Mouse (Mus musculus): ENCODE data around the gene Tubd1. TPM values are rescaled to one million over a fixed set of nuclear protein-coding genes. Genes with fewer than 3 reads are reported as not detected.
A peak's percentile ranks its signal among the peaks of the same experiment; 100 is the strongest.

Tubd1 gene
- total RNA-seq, 2 experiments from 2014 or later = 20.1 to 31.6 TPM

DNA sequence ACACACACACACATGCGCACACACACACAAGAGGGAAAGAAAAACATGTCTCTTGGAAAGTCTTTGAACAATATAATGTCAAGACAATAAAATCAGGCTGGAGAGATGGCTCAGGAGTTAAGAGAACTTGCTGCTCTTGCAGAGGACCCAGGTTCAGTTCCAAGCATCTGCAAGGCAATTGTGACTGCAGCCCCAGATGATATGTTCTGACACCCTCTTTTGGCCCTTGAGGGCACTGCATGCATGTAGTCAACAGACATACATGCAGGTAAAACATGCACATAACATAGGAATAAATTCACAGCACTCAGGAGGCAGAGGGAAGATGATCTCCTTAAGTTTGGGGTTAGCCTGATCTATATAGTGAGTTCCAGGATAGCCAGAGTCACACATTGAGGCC, 2.6 kb downstream of the Tubd1 start:
- no peak for ATAC-seq (replicated peaks; ENCODE audit: low FRiP score, poor library complexity, severe bottlenecking)

- no peak for ATAC-seq (replicated peaks; ENCODE audit: low FRiP score, poor library complexity, severe bottlenecking)
These were observed 8.7 kb downstream of the Tubd1 start for GRCm38 (mm10) chr11:86553525-86553924.

DNA sequence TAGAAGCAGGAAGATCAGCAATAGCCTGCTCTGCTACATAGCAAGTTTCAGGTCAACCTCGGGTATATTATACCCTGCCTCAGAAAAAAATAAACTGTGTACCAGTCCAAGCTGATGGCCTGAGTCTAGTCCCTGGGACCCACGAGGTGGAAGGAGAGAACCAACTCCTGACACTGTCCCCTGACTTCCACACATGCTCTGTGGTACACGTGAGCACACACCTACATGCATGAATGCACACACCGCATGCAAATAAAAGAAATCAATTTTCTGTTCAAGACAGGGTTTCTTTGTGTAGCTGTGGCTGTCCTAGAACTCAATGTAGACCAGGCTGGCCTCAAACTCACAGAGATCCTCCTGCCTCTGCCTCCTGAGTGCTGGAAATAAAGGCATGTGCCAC, 13.5 kb downstream of the Tubd1 start:
- no peak for ATAC-seq (replicated peaks; ENCODE audit: low FRiP score, poor library complexity, severe bottlenecking)

DNA sequence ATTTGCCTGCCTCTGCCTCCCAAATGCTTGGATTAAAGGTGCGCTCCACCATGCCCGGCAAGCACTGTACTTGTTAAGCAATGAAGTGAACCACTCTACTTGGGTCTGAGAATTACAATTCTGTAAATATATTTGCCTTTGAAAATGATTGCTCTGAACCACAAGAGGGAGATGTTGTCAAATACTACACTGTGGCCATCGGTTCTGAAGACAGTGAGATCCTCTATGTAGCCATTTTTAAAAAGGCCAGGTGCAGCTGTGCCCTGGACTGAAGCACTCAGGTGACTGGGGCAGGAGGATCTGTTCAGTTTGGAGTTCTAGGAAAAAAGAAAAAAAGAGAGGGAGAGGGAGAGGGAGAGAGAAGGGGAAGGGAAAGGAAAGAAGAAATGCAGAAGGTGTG, 23.6 kb downstream of the Tubd1 start:
- peak; percentile 77 for ATAC-seq (replicated peaks; ENCODE audit: low FRiP score, poor library complexity, severe bottlenecking)

- no peak for ATAC-seq (replicated peaks; ENCODE audit: low FRiP score, poor library complexity, severe bottlenecking)
These were observed 25.5 kb downstream of the Tubd1 start for GRCm38 (mm10) chr11:86570261-86570746.

DNA sequence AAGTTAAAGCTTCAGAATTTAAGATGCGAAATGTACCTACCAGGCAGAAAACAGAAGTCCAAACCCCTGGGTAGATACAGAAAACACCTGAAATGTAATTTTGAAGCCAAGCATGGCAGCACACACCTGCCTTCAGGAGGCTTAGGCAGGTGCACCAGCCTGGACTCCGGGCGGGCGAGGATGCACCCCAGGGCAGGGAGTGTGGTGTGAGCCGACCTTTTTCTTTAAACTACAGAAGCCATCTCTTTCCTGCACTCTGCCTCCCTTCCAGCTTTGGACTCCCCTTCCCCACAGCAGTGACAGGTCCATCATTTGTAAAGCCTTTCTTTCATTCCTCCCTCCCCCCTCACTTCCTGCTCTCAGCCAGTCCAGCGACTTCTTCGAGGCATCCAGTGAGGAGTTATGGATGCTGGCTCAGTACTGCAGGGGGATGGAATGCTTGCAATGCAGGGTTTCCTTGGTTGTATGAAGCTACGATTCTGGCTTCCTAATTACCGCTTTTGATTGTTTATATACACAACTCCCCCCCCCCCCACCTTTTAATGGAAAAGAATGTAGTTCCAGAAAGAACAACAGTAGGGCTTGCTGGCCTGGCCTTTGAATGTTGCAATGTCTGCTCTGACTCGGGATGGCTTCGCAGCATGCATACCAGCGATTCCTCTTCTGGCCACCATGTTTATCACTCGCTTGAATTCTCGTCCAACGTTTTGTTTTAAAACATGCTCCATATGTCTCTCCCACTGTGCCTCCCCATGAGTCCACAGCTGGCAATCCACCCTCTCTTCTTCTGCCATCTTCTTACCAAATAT, 26.5 kb downstream of the Tubd1 start:
- no peak for ATAC-seq (replicated peaks; ENCODE audit: low FRiP score, poor library complexity, severe bottlenecking)

DNA sequence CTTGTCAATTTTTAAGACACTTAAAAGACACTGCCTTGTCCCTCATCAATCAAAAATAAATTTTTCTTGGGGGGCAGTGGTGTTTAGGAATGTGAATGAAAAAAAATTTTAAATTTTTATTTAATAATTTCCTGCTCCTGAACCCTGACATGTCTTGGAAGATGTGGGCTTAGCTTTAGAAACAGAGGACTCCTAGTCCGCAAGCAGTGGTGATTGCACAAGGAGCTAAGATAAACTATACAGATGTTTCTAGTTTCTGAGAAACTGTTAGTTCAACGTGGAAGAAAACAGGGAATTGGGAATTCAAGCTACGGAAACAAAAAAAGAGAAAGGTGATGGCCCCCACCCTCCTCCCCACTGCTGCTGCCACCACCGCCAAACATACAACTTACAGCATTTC, 27.1 kb downstream of the Tubd1 start:
- ATAC-seq (replicated peaks; ENCODE audit: low FRiP score, poor library complexity, severe bottlenecking) = no peak

- ATAC-seq (replicated peaks; ENCODE audit: low FRiP score, poor library complexity, severe bottlenecking) = no peak
These were observed 27.8 kb downstream of the Tubd1 start for GRCm38 (mm10) chr11:86572623-86573022.

GRCm38 (mm10) chr11:86573646-86574231, 28.9 kb downstream of the Tubd1 start:
- no peak for ATAC-seq (replicated peaks; ENCODE audit: low FRiP score, poor library complexity, severe bottlenecking)

DNA sequence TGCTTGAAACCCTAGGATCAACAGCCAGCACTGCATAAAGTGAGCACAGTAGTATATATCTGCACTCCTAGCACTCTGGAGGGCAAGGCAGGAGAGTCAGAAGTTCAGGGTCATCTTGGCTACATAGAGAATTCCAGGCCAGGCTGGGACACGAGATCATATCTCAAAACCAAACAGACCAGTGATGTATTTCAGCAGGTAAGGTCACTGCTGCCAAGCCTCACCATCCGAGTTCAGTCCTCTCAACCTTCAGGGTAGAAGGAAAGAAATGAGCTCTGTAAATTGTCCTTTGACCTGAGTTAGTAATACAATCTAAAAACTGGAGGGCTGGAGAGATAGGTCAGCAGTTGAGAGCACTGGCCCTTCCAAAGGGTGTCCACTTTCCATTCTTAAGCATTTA, 29.6 kb downstream of the Tubd1 start:
- no peak for ATAC-seq (replicated peaks; ENCODE audit: low FRiP score, poor library complexity, severe bottlenecking)

GRCm38 (mm10) chr11:86575632-86576378, 31.0 kb downstream of the Tubd1 start:
- ATAC-seq (replicated peaks; ENCODE audit: low FRiP score, poor library complexity, severe bottlenecking) = no peak

DNA sequence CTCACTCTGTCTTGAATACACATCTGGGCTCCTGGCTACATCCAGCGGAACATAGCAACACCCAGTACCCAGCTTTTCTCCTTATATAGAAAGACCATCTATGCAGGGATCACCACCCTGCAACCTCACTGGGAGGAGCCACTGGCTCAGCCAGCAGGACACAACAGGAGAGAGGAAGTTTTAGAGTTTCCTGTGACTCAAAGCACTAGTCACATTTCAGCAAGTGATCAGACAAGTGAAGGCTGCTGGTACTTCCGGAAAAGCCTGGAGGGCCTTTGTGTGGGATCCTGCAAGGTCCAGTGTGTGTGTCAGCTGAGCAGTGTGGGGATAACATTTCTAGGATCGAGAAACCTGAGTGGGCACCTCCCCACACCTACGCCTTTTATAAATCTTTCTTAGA, 32.4 kb downstream of the Tubd1 start:
- ATAC-seq (replicated peaks; ENCODE audit: low FRiP score, poor library complexity, severe bottlenecking) = no peak

- no peak for ATAC-seq (replicated peaks; ENCODE audit: low FRiP score, poor library complexity, severe bottlenecking)
These were observed 33.5 kb downstream of the Tubd1 start for GRCm38 (mm10) chr11:86578106-86578808.

- no peak for ATAC-seq (replicated peaks; ENCODE audit: low FRiP score, poor library complexity, severe bottlenecking)
These were observed 34.3 kb downstream of the Tubd1 start for GRCm38 (mm10) chr11:86578809-86579730.

GRCm38 (mm10) chr11:86579731-86580318, 35.0 kb downstream of the Tubd1 start:
- no peak for ATAC-seq (replicated peaks; ENCODE audit: low FRiP score, poor library complexity, severe bottlenecking)

GRCm38 (mm10) chr11:86580319-86581113, 35.7 kb downstream of the Tubd1 start:
- ATAC-seq (replicated peaks; ENCODE audit: low FRiP score, poor library complexity, severe bottlenecking) = no peak

GRCm38 (mm10) chr11:86581250-86581753, 36.5 kb downstream of the Tubd1 start:
- peak; percentile 84 for ATAC-seq (replicated peaks; ENCODE audit: low FRiP score, poor library complexity, severe bottlenecking)

All from erythroid progenitor cell, adult 5-6 weeks (primary cell).